Mouse (Mus musculus) CD4-positive, CD25-positive, alpha-beta regulatory T cell, adult 9 weeks (primary cell): ENCODE data around the gene Hax1. TPM values are rescaled to one million over a fixed set of nuclear protein-coding genes. Genes with fewer than 3 reads are reported as not detected.

Source experiments
- polyA plus RNA-seq: library from polyadenylated mRNA; unstranded; fragments of 100-300 nt; shearing (Covaris generic); gene quantifications from one replicate; pipeline ENCODE4 v1.2.1, GENCODE M21; 2017

Hax1 gene
- polyA plus RNA-seq = 116 TPM

DNA sequence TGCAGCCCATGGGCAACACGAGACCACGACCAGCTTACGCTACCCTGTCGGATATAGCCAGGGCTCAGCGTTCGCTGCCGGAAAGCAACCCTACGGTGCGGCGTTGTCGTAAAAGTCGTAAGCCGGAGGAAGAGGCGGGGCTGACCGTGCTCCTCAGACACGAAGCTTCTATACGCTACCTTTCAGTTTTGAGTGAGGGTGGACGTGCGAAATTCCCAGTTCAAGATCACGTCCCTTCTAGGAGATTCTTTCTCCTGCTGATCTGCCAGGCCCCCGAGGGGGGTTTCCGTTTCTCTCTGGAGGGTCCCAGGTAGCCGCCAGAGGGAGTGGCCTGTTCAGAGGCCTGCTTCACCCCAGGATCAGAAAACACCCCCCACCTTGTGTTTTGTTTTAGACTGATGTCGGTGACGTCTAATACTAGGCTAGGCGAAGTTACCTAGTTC, at the start of gene Hax1:
TSS of gene Hax1 (minus strand) at position 169 of the 443 bp plus-strand sequence.

DNA sequence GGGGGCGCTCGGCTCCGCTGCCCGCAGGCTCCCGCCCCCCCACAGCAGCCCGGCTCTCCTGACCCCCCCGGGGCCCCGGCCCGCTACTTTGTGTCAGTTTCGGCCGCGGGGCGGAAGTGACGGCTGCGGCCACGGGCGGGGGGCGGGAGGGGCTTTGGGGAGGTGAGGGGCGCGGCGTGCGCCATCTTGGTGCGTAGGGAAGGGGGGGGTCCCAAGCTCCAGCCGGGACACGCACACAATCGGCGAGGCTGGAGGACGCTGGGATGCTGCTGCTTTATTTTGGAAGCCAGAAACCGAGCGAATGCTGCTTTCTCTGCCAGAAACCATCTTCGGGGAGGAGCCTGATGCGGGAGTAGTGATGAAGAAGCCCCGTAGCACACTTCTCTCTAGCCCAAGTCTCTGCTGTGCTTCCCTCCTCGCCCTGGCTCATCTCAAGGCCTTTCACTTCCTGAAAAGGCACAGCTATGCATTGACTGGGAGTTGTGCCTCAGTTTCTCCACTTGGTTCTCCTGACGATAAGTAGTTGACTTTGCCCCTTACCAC, 35.3 kb downstream of the Hax1 start, which contains the start of gene Atp8b2:
TSS of gene Atp8b2 (minus strand) at position 288 of the 543 bp plus-strand sequence.

Other genes starting within 250 kb of the Hax1 start
- gene Chrnb2, start 234.1 kb downstream of the Hax1 start, polyA plus RNA-seq = 1.7 TPM
- 9.0 TPM for gene Ube2q1, start 225.2 kb downstream of the Hax1 start, polyA plus RNA-seq
- gene She, start 167.4 kb downstream of the Hax1 start, polyA plus RNA-seq = 8.3 TPM
- gene Il6ra, start 85.6 kb downstream of the Hax1 start, polyA plus RNA-seq = 16.8 TPM
- 28.4 TPM for gene Atp8b2, start 35.3 kb downstream of the Hax1 start, polyA plus RNA-seq
- 171 TPM for gene 4933434E20Rik, start 52.9 kb upstream of the Hax1 start, polyA plus RNA-seq
- 266 TPM for gene Ubap2l, start 53.8 kb upstream of the Hax1 start, polyA plus RNA-seq
- gene Tpm3, start 73.9 kb upstream of the Hax1 start, polyA plus RNA-seq = 1,011 TPM
- gene Nup210l, start 105.4 kb upstream of the Hax1 start, polyA plus RNA-seq = 0.74 TPM
- 3,559 TPM for gene Rps27, start 214.9 kb upstream of the Hax1 start, polyA plus RNA-seq
- 0.31 TPM for gene Rab13, start 214.9 kb upstream of the Hax1 start, polyA plus RNA-seq
- gene Jtb, start 232.8 kb upstream of the Hax1 start, polyA plus RNA-seq = 220 TPM
- 0.17 TPM for gene Creb3l4, start 244.7 kb upstream of the Hax1 start, polyA plus RNA-seq
- 3.7 TPM for gene Slc39a1, start 249.4 kb upstream of the Hax1 start, polyA plus RNA-seq